Mouse (Mus musculus): ENCODE data around the gene Zfp949. TPM values are rescaled to one million over a fixed set of nuclear protein-coding genes. Genes with fewer than 3 reads are reported as not detected.

Gene Zfp949
- polyA plus RNA-seq, 1 experiment = 11.5 TPM

DNA sequence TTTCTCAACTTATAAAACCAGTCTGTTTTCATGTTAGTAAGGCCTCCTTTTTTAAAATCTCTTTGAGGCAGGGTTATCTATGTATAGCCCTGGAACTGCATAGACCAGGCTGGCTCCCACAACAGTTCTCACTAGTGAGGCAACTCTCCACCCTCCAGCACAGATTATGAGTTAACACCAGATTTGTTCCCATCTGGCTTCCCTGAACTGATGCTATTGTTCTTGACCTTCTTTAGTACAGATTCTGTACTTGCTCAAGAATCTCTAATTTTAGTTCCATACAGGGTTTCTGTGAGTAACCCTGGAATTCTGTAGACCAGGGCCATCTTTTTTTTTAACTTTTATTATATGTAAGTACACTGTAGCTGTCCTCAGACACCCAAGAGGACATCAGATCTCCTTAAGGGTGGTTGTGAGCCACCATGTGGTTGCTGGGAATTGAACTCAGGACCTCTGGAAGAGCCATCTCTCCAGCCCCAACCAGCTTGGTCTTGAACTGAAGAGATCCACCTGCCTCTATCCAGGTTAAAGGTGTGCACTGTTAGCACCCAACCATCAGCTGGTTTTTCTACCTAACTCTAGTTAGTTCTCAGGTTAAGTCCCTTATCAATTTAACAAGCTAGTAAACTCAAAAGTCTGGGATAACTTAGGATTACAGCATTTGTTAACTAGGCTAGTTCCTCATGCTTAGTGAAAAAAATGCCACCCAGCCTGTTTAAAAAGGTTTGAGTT is 28.3 kb upstream of the Zfp949 start:
- Histone ChIP-seq H3K4me3 (ENCODE audit: low read depth, low read length) (no peak overlapping the region), H3K27me3 (ENCODE audit: control insufficient read depth, insufficient read depth, low read length, poor library complexity, severe bottlenecking) (no peaks in the 10 kb centered on the region), H3K27ac (ENCODE audit: insufficient read depth, low read length) (peak overlapping the region; percentile 25; the same call in 1 of the 2 replicates), H3K4me1 (ENCODE audit: control insufficient read depth, insufficient read depth, low read length) (no peaks in the 10 kb centered on the region), H3K9ac (ENCODE audit: low read depth, poor library complexity, severe bottlenecking) (0 out of 2 replicates have a peak overlapping the region, but pooled peaks have one; percentile 92), H3K9me3 (replicated peaks; ENCODE audit: control insufficient read depth, insufficient read depth, low read length, poor library complexity, severe bottlenecking) (no peaks in the 10 kb centered on the region), H3K36me3 (ENCODE audit: control insufficient read depth, insufficient read depth, low read length, poor library complexity, severe bottlenecking) (peaks cover 23% of the 10 kb centered on the region)
- no peak for TF ChIP-seq POLR2A (IDR thresholded peaks at IDR 0.05; ENCODE audit: insufficient read depth, low read length)
- TF ChIP-seq CTCF (IDR thresholded peaks at IDR 0.05; ENCODE audit: low read depth, low read length) = no peak
- TF ChIP-seq EP300 (IDR thresholded peaks at IDR 0.05; ENCODE audit: insufficient read depth, low read depth, low read length) = no peak

DNA sequence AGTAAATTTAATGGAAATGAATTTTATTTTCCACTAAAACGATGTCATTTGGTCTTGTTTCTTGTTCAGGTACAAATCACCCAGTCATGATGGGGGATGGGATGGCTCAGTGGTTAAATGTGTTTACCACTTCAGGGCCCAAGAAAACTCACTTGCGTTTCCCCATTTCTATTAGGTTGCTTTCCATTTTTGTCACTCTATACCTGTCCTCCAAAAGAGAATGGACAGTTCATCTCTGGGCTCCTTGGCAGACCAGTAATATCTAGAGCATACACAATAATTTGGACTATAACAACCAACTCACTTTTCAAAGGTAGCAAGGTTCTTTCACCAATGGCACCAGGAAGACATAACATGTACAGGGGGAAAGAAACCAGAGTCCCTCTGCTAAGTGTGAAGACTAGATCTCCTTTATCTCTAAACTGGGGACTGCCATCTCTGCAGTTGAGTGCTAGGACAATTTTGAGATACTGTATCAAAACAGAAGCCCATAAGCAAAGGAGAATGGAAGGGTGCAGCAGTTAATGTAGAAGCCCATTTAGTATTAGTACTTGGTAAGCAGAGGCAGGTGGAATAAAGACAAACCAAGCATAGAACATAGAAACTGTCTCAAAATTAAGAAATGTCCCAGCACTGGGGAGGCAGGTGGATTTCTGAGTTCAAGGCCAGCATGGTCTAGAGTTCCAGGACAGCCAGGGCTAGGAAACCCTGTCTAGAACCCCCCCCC is 27.5 kb upstream of the Zfp949 start:
- no peak for TF ChIP-seq POLR2A (IDR thresholded peaks at IDR 0.05; ENCODE audit: insufficient read depth, low read length)
- no peak for TF ChIP-seq CTCF (IDR thresholded peaks at IDR 0.05; ENCODE audit: low read depth, low read length)
- no peak for TF ChIP-seq EP300 (IDR thresholded peaks at IDR 0.05; ENCODE audit: insufficient read depth, low read depth, low read length)
- Histone ChIP-seq H3K36me3 (ENCODE audit: control insufficient read depth, insufficient read depth, low read length, poor library complexity, severe bottlenecking) (peaks cover 23% of the 10 kb centered on the region), H3K27ac (ENCODE audit: insufficient read depth, low read length) (peak overlapping the region; percentile 73), H3K9me3 (replicated peaks; ENCODE audit: control insufficient read depth, insufficient read depth, low read length, poor library complexity, severe bottlenecking) (no peaks in the 10 kb centered on the region), H3K27me3 (ENCODE audit: control insufficient read depth, insufficient read depth, low read length, poor library complexity, severe bottlenecking) (no peaks in the 10 kb centered on the region), H3K9ac (ENCODE audit: low read depth, poor library complexity, severe bottlenecking) (peak overlapping the region; percentile 92), H3K4me1 (ENCODE audit: control insufficient read depth, insufficient read depth, low read length) (no peaks in the 10 kb centered on the region), H3K4me3 (ENCODE audit: low read depth, low read length) (no peak overlapping the region)

GRCm38 (mm10) chr9:88520849-88521483 is 26.9 kb upstream of the Zfp949 start:
- H3K36me3 ChIP-seq (ENCODE audit: control insufficient read depth, insufficient read depth, low read length, poor library complexity, severe bottlenecking) = peaks cover 23% of the 10 kb centered on the region
- H3K4me1 ChIP-seq (ENCODE audit: control insufficient read depth, insufficient read depth, low read length) = peaks cover under 1% of the 10 kb centered on the region
- H3K9me3 ChIP-seq (replicated peaks; ENCODE audit: control insufficient read depth, insufficient read depth, low read length, poor library complexity, severe bottlenecking) = no peaks in the 10 kb centered on the region
- peak overlapping the region; percentile 73 for H3K27ac ChIP-seq (ENCODE audit: insufficient read depth, low read length)
- H3K9ac ChIP-seq (ENCODE audit: low read depth, poor library complexity, severe bottlenecking) = peak overlapping the region; percentile 92
- TF ChIP-seq POLR2A (IDR thresholded peaks at IDR 0.05; ENCODE audit: insufficient read depth, low read length) (no peak), CTCF (IDR thresholded peaks at IDR 0.05; ENCODE audit: low read depth, low read length) (no peak), EP300 (IDR thresholded peaks at IDR 0.05; ENCODE audit: insufficient read depth, low read depth, low read length) (no peak)
- no peaks in the 10 kb centered on the region for H3K27me3 ChIP-seq (ENCODE audit: control insufficient read depth, insufficient read depth, low read length, poor library complexity, severe bottlenecking)
- peak overlapping the region; percentile 41; the same call in 1 of the 2 replicates for H3K4me3 ChIP-seq (ENCODE audit: low read depth, low read length)

DNA sequence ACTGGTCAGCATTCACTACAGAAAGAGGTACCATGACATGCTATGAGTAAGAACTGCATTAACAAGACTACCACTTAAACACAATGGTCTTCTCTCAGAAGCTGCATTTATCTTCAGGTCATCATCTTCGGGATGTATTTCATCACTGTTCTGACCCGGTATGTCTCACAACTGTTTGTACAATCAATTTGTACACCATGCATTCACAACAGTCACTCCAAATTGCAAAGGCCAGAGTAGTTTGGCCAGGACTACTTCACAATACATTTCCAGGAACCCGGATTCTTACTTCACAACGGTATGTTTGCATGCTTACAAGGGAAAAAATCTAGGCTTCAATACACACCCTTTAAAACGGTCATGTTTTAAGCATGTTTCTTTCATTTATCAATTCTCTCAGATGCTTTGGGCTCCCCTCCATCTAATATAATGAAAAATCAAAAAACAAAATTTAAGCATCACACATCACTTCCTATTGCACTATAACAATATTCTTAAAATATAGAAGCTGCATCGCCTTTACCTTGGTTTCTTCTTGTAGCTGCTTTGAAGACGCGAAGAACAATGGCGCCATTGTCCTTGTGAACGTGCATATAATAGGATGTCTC is 25.8 kb upstream of the Zfp949 start:
- no peaks in the 10 kb centered on the region for H3K27me3 ChIP-seq (ENCODE audit: control insufficient read depth, insufficient read depth, low read length, poor library complexity, severe bottlenecking)
- peak overlapping the region; percentile 95 for H3K4me3 ChIP-seq (ENCODE audit: low read depth, low read length)
- peaks cover 2% of the 10 kb centered on the region for H3K4me1 ChIP-seq (ENCODE audit: control insufficient read depth, insufficient read depth, low read length)
- H3K9me3 ChIP-seq (replicated peaks; ENCODE audit: control insufficient read depth, insufficient read depth, low read length, poor library complexity, severe bottlenecking) = no peaks in the 10 kb centered on the region
- peaks cover 23% of the 10 kb centered on the region for H3K36me3 ChIP-seq (ENCODE audit: control insufficient read depth, insufficient read depth, low read length, poor library complexity, severe bottlenecking)
- peak overlapping the region; percentile 92 for H3K27ac ChIP-seq (ENCODE audit: insufficient read depth, low read length)
- H3K9ac ChIP-seq (ENCODE audit: low read depth, poor library complexity, severe bottlenecking) = peak overlapping the region; percentile 92
- TF ChIP-seq CTCF (IDR thresholded peaks at IDR 0.05; ENCODE audit: low read depth, low read length) = no peak
- no peak for TF ChIP-seq EP300 (IDR thresholded peaks at IDR 0.05; ENCODE audit: insufficient read depth, low read depth, low read length)
- no peak for TF ChIP-seq POLR2A (IDR thresholded peaks at IDR 0.05; ENCODE audit: insufficient read depth, low read length)

GRCm38 (mm10) chr9:88522569-88523334 is 25.1 kb upstream of the Zfp949 start:
- Histone ChIP-seq H3K27me3 (ENCODE audit: control insufficient read depth, insufficient read depth, low read length, poor library complexity, severe bottlenecking) (no peaks in the 10 kb centered on the region), H3K9ac (ENCODE audit: low read depth, poor library complexity, severe bottlenecking) (peak overlapping the region; percentile 92), H3K9me3 (replicated peaks; ENCODE audit: control insufficient read depth, insufficient read depth, low read length, poor library complexity, severe bottlenecking) (no peaks in the 10 kb centered on the region)

More at GRCm38 (mm10) chr9:88522569-88523334, 25.1 kb upstream of the Zfp949 start:
- Histone ChIP-seq H3K4me3 (ENCODE audit: low read depth, low read length) (peak overlapping the region; percentile 95), H3K4me1 (ENCODE audit: control insufficient read depth, insufficient read depth, low read length) (peaks cover 2% of the 10 kb centered on the region), H3K27ac (ENCODE audit: insufficient read depth, low read length) (peak overlapping the region; percentile 86), H3K36me3 (ENCODE audit: control insufficient read depth, insufficient read depth, low read length, poor library complexity, severe bottlenecking) (peaks cover 23% of the 10 kb centered on the region)
- TF ChIP-seq EP300 (IDR thresholded peaks at IDR 0.05; ENCODE audit: insufficient read depth, low read depth, low read length) (no peak), POLR2A (IDR thresholded peaks at IDR 0.05; ENCODE audit: insufficient read depth, low read length) (peak; percentile 99)

All from ES-Bruce4 (cell line).